Mouse (Mus musculus) liver, postnatal 0 days (tissue): ENCODE data around the gene Atp2b2.

Source experiments
- CTCF ChIP-seq: sonication (generic); IDR thresholded peaks from 2 replicates; pipeline ENCODE4 v1.5.1; 2016; ENCODE audit warnings: antibody characterized with exemption, low read depth
- EP300 ChIP-seq: IDR thresholded peaks from 2 replicates; pipeline ENCODE4 v1.6.1; 2016; ENCODE audit warnings: antibody characterized with exemption, low read depth, mild to moderate bottlenecking

- no peak for TF ChIP-seq CTCF
- no peak for TF ChIP-seq EP300
Measured at GRCm38 (mm10) chr6:113695203-113695602, 347.2 kb downstream of the Atp2b2 start.
